Mouse (Mus musculus) olfactory bulb, adult 2 months (tissue): ENCODE measurements at regions not wholly inside any gene's neighbourhood (a gene's known extent, or its start where the extent isn't known, plus 50 kb on each side); places are given as distances from the start of the nearest gene placed in this dataset.

ENCODE experiments used
- CTCF ChIP-seq: fragments of 200-500 bp; IDR thresholded peaks from 2 replicates; pipeline ENCODE4 v1.5.1; 2012; ENCODE audit warnings: low read depth, mild to moderate bottlenecking, low read length, moderate library complexity; ENCODE audit not compliant: insufficient read depth
- POLR2A ChIP-seq: fragments of 200-500 bp; IDR thresholded peaks from 2 replicates; pipeline ENCODE4 v1.6.1; 2012; ENCODE audit warnings: mild to moderate bottlenecking, low read depth, low read length, moderate library complexity; ENCODE audit not compliant: insufficient read depth

- no peak for TF ChIP-seq CTCF
- no peak for TF ChIP-seq POLR2A
Measured at GRCm38 (mm10) chr2:7734097-7734730, 224.9 kb upstream of the Celf2 start.
